Mouse (Mus musculus) right cerebral cortex, postnatal 10 days (tissue): Measurements from ENCODE around the gene Hspa1l.
"Not testable (repeated sequence)": the region's sequence is repeated elsewhere in the genome, so short reads cannot be mapped to it uniquely, and the experiment has no call there.

ENCODE experiments used
- DNase-seq, 2 experiments: peaks; one replicate each; pipeline ENCODE4 v3.0.0; 2021; ENCODE audit warnings: low spot score in 2 of 2

The Hspa1l gene

DNA sequence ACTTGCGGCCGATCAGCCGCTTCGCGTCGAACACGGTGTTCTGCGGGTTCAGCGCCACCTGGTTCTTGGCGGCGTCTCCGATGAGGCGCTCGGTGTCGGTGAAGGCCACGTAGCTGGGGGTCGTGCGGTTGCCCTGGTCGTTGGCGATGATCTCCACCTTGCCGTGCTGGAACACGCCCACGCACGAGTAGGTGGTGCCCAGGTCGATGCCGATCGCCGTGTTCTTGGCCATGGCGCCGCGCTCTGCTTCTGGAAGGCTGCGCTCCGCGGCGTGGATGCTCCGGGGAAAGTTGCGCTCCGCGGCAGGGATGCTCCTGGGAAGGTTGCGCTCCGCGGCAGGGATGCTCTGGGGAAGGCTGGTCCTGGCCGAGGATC, 822 bp upstream of the Hspa1l start:
- not testable (repeated sequence) for DNase-seq

DNA sequence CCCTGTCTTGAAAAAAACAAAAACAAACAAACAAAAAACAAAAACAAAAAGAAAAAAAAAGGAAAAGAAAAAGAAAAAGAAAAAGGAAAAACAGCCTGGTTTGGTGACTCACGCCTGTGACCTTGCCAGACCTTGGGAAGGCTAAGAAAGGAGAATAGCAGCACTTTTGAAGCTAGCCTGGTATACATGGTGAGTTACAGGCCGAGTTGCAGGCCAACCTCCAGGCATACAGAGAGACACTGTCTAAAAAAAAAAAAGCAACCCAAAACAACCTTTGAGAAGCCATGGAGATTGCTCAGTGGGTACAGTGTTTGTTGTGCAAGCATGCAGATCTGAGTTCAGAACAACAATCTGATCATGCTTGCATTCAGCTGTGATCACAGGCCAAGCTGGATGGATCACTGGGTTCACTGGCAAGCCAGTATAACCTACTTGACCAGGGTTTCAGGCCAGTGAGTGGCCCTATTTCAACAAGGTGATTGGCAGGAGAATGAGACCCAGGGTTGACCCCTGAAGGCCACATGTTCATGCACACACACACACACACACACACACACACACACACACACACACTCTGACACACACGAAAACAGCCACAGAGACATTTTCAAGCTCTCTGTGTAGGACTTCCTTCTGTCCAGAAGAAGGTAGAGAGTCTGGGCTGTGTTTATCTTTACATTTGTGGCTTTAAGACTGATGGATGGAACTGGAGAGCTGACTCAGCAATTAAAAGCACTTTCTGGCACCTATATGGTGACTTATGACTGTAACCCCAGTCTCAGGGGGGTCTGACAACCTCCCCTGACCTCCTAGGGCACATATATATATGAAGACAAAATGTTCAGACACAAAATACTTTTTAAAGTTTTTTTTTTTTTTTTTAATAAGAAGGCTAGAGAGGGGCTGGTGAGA, 3.3 kb downstream of the Hspa1l start:
- no peak for DNase-seq

GRCm38 (mm10) chr17:34977000-34977399, 4.5 kb downstream of the Hspa1l start:
- DNase-seq: no peak

DNA sequence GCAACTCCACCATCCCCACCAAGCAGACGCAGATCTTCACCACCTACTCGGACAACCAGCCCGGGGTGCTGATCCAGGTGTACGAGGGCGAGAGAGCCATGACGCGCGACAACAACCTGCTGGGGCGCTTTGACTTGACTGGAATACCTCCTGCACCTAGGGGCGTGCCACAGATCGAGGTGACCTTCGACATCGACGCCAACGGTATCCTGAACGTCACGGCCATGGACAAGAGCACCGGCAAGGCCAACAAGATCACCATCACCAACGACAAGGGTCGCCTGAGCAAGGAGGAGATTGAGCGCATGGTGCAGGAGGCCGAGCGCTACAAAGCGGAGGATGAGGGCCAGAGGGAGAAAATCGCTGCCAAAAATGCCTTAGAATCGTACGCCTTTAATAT, 5.7 kb downstream of the Hspa1l start:
- no peak for DNase-seq

GRCm38 (mm10) chr17:34979631-34980030, 7.1 kb downstream of the Hspa1l start:
- no peak for DNase-seq

GRCm38 (mm10) chr17:34980655-34981054, 8.2 kb downstream of the Hspa1l start:
- DNase-seq: no peak

GRCm38 (mm10) chr17:34981690-34982180, 9.2 kb downstream of the Hspa1l start, which contains the start of gene Lsm2:
Lsm2 (plus strand) TSS chr17:34981862.
- DNase-seq: peak; percentile 94 to 95

- no peak for DNase-seq
Observed at GRCm38 (mm10) chr17:34982328-34982727, 9.8 kb downstream of the Hspa1l start.

DNA sequence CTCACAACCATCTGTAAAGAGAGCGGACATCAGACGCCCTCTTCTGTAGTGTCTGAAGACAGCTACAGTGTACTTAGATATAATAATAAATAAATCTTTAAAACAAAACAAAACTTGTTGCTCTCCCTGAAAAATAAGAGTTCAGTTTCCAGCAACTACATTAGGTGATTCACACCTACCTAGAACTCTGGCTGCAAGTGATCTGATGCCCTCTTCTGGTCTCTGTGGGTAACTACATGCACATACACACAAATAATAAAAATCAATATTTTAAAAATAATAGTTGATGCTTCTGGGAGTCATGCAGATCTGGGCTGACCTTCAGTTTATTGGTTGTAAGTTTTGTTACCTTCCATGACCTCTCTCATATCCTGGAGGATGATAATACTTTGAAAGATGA, 11.7 kb downstream of the Hspa1l start:
- no peak for DNase-seq

DNA sequence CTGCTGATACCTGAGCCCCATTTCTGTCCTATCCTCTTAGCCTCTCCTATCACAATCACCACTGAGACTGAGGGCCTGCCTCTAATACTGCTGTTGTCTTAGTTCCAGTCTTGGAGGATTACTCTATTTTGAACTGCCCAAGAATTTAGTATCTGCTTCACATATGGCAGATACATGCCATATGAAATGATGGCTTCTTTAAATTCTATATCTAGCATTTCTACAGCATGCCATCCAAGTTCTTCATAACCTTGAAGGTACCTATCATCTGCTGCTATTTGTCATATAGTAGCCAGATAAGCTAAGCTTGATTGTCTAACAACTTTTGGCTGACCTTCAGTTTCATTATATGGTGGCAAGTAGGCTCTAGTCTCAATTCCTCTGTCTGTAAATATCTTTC, 22.2 kb downstream of the Hspa1l start:
- DNase-seq: no peak

DNA sequence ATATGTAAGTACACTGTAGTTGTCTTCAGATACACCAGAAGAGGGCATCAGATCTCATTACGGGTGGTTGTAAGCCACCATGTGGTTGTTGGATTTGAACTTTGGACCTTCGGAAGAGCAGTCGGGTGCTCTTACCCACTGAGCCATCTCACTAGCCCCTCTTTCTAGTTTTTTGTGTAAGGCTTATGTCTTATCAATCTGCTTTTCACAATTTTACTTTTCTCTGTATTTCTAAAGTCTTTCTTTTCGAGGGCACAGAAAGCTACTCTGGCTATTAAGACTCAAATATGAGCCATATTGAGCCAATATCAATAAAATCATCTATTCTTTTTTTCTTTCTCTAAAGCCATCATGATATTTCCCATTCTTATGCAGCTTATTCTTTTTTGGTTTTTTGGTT, 22.7 kb downstream of the Hspa1l start:
- DNase-seq: not testable (repeated sequence)

DNA sequence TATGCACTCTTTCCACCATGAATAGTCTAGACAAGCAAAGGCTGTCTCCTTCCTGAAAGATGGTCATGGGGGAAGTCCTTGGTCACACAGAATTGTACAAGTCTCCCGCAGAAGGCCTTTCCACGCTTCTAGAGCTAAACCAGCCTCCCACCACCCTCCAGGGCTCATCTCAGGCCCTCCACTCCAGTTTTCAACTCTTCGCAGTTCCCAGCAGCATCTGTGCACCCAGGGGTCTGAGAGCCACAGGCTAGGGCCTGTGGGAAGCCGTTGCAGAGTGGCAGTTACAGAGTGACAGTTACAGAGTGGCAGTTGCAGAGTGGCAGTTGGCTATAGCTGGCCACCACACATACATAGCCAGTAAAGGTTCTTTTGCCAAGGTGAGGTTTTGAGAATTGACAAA, 23.4 kb downstream of the Hspa1l start:
- DNase-seq: not testable (repeated sequence)

GRCm38 (mm10) chr17:34996411-34997141, 24.1 kb downstream of the Hspa1l start:
- no peak for DNase-seq

GRCm38 (mm10) chr17:34997142-34997483, 24.6 kb downstream of the Hspa1l start:
- no peak for DNase-seq

- no peak for DNase-seq
Observed at GRCm38 (mm10) chr17:34998526-34999430, 26.3 kb downstream of the Hspa1l start.

DNA sequence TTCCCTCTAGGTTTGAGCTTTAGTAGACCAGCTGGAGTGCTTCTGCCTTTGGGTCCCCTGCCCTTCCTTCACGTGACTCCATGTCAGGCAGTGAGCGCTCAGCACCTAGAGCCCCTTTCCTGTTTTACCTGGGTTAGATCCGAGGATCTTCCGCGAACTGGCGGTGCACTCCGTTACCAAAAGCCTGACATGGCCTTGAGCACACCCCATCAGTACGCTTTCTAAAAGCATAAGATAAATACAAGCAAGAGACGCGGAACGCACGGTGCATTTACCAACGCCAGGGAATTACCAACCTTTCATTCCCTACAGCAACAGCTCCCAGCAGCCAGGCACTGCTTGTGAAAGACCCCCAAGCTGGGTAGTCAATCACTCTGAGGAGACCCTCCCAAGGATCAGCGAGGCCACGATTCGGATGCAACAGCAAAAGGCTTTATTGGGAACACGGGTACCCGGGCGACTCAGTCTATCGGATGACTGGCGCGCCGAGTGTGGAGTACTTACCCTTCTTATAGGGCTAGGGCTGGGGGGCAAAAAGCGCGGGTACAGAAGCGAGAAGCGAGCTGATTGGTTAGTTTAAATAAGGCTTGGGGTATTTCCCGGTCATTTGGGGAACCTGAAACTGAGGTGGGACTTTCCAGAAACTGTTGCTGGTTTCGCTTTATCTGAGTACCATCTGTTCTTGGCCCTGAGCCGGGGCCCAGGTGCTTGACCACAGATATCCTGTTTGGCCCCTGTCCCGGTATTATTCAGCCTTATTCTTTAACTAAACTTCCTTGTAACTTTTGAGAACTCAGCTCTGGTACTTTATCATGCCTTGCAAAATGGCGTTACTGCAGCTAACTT, 27.6 kb downstream of the Hspa1l start:
- peak in 1 of 2 experiments; percentile 29 for DNase-seq

- peak; percentile 84 to 89 for DNase-seq
Observed at GRCm38 (mm10) chr17:35000717-35001451, 28.4 kb downstream of the Hspa1l start, which contains the start of gene Vars. Vars (plus strand) TSS chr17:35000987.

- peak; percentile 50 to 56 for DNase-seq
Observed at GRCm38 (mm10) chr17:35001452-35002152, 29.1 kb downstream of the Hspa1l start.

DNA sequence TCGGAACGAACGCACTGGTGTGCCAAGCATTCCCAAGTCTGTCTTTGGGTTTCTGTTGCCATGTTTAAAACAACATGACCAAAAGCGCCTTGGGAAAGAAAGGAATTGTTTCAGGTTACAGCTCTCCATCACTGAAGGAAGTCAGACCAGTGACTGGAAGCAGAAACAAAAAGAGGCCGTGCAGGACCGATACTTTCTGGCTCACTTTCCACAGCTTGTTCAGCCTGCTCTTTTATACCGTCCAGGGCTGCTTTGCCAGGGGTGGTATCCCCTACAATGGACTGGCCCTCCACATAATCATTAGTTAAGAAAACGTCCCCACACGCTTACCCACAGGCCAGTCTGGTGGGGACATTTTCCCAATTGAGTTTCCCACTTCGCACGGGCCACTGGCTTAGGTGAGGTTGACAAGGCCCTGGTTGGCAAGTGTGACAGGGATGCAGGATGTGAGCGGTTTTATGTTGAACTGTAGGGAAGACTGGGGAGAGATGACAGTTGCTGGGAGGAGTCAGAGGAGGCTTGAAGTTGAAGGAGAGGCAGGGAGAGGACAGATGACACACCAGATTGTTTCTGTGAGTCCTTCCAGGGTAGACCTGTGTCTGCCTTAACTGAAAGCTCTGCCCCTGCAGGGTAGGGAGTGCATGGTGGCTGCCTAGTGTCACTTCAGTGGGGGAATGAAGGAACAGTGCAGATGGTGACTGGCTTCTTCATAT, 29.8 kb downstream of the Hspa1l start:
- no peak for DNase-seq
